Mouse (Mus musculus) gastrocnemius, adult 18-20 months (tissue): ENCODE measurements around the gene Gm853. TPM values are rescaled to one million over a fixed set of nuclear protein-coding genes. Genes with fewer than 3 reads are reported as not detected.

ENCODE experiments used
- DNase-seq: peaks from one replicate; pipeline ENCODE4 v3.0.0; 2021; ENCODE audit warnings: low spot score
- total RNA-seq, 2 experiments: library from RNA; stranded (reverse); gene quantifications; 2 replicates each; pipeline ENCODE4 v1.2.3; 2021

The Gm853 gene
- total RNA-seq, 2 experiments from 2014 or later, result not detected

GRCm38 (mm10) chr4:130213857-130214256 lies 8.3 kb downstream of the Gm853 start:
- DNase-seq, result no peak

GRCm38 (mm10) chr4:130213197-130213596 lies 9.0 kb downstream of the Gm853 start:
- no peak for DNase-seq

GRCm38 (mm10) chr4:130212421-130212820 lies 9.8 kb downstream of the Gm853 start:
- DNase-seq, result no peak

- DNase-seq, result no peak
Observed at GRCm38 (mm10) chr4:130211870-130212269, 10.3 kb downstream of the Gm853 start.

- DNase-seq, result peak; percentile 82
Observed at GRCm38 (mm10) chr4:130198694-130199670, 23.2 kb downstream of the Gm853 start.

GRCm38 (mm10) chr4:130196542-130196941 lies 25.7 kb downstream of the Gm853 start:
- DNase-seq, result no peak

GRCm38 (mm10) chr4:130195924-130196323 lies 26.3 kb downstream of the Gm853 start:
- DNase-seq, result no peak

- DNase-seq, result no peak
Observed at GRCm38 (mm10) chr4:130192266-130192665, 29.9 kb downstream of the Gm853 start.

- no peak for DNase-seq
Observed at GRCm38 (mm10) chr4:130189606-130190005, 32.6 kb downstream of the Gm853 start.

GRCm38 (mm10) chr4:130188806-130189297 lies 33.3 kb downstream of the Gm853 start:
- DNase-seq, result peak; percentile 86

- DNase-seq, result no peak
Observed at GRCm38 (mm10) chr4:130186891-130187290, 35.3 kb downstream of the Gm853 start.

GRCm38 (mm10) chr4:130186450-130186849 lies 35.8 kb downstream of the Gm853 start:
- no peak for DNase-seq

- DNase-seq, result no peak
Observed at GRCm38 (mm10) chr4:130183879-130184278, 38.3 kb downstream of the Gm853 start.

GRCm38 (mm10) chr4:130183023-130183422 lies 39.2 kb downstream of the Gm853 start:
- no peak for DNase-seq

GRCm38 (mm10) chr4:130181886-130182285 lies 40.3 kb downstream of the Gm853 start:
- no peak for DNase-seq

GRCm38 (mm10) chr4:130180909-130181602 lies 41.1 kb downstream of the Gm853 start:
- DNase-seq, result no peak

GRCm38 (mm10) chr4:130179876-130180275 lies 42.3 kb downstream of the Gm853 start:
- no peak for DNase-seq

GRCm38 (mm10) chr4:130177536-130177935 lies 44.7 kb downstream of the Gm853 start:
- DNase-seq, result no peak

- no peak for DNase-seq
Observed at GRCm38 (mm10) chr4:130177087-130177486, 45.1 kb downstream of the Gm853 start.

- no peak for DNase-seq
Observed at GRCm38 (mm10) chr4:130176156-130176720, 46.0 kb downstream of the Gm853 start.

GRCm38 (mm10) chr4:130175072-130175711 lies 47.0 kb downstream of the Gm853 start, which contains the start of gene Tinagl1:
TSS of gene Tinagl1 (minus strand) at chr4:130175122.
- no peak for DNase-seq
